Mouse (Mus musculus) c-Kit-positive CD71-negative TER-119-negative erythroid progenitor cells, embryonic 14.5 days (primary cell): Measurements from ENCODE around the gene Ttn.

Experiments used
- DNase-seq: peaks from one replicate; pipeline ENCODE4 v3.0.0-alpha.2; 2013; ENCODE audit warnings: low read depth

Gene Ttn

DNA sequence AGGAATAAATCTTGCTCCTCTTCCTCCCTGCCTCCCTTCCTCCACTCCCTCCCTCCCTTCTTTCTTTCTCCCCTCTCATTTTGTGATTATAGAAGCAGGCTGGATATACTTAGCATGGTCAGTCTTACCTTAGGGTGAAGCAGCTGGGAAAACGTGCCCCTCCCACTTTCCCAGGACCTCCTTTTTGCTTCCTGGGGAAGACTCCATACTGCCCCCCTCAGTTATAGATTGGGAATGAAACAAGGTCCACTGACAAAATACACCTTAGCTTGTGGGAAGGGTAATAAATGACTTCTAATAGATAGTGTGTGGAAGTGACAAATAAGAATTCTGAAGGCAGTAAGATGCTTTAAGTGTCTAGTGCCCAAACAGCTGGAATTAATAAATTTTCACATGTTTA lies 326.4 kb downstream of the Ttn start:
- no peak for DNase-seq

DNA sequence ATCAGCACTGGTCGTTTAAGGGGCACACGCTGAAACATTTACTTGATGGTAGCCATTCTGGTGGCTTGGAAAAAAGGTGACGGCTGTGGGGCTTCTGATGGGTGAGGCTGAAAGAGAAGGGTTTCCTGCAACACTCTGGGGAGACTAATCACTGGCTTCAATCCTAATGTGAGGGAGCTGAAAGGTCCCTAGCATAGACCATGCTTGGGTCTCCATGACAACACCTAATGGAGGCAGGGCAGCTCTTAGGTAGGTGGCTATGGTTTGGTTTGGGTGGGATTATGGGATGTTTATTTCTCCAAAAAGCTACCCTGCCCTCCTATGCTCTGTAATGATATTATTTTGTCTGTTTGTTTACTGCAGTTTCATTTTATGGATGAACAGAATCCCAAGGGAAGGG lies 326.9 kb downstream of the Ttn start:
- no peak for DNase-seq

DNA sequence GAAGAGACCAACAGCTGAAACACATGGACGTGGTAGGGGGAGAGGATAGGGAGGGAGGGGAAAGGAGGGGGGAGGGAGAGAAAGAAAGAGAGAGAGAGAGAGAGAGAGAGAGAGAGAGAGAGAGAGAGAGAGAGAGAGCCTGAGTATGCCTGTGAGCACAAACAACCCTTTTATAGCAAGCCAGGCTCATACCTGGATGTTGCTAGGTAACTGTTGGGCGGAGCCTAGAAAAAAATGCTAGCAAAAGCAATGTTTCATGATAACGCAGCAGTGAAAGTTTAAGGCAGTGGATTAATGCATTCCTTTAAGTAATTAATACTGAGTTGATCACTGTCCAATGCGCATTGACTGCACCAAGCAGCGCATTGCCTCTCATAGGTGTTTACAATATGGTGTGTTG lies 327.7 kb downstream of the Ttn start:
- DNase-seq, result no peak
